Mouse (Mus musculus) testis, postnatal 14 days (tissue): ENCODE data around the gene Rnase4.

Experiments
- DNase-seq: peaks from one replicate; pipeline ENCODE4 v3.0.0; 2021; ENCODE audit warnings: low spot score

Gene Rnase4

DNA sequence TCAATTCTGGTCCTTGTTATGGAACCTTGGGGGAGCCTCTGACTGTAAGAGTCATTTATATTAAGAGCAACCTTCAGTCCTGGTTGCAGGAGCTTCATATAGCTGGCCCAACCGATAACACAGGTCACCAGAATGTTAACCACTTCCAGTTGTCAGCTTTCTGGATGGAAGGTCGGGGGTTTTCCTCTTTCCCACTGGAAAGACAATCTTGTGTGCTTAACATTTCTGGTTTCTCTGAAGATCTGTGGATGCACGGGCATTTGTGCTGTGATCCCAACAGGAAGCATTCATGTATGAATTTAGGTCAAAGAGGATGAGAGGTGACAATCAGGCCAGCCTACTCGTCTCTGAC lies 38.7 kb downstream of the Rnase4 start:
- DNase-seq, result no peak

DNA sequence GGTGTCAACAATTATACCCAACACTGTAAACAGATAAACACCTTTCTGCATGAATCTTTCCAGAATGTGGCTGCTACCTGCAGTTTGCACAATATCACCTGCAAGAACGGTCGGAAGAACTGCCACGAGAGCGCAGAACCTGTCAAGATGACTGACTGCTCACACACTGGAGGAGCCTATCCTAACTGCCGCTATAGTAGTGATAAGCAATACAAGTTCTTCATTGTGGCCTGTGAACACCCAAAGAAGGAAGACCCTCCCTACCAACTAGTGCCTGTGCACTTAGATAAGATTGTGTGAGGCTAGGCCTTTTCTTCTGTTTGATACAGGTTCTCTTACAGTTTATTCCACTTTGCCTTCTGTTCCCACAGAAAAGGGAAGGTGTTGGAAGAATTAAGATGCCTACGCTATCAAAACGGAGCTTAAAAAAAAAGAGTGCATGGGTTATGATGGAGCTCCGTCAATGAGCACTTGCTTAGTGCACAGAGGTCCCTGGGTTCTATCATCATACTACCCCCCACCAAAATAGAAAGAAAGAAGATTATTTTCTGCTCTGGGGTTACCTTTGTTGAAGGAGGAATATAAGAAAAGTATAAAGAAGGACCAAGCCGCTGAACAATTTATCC lies 39.6 kb downstream of the Rnase4 start:
- no peak for DNase-seq

DNA sequence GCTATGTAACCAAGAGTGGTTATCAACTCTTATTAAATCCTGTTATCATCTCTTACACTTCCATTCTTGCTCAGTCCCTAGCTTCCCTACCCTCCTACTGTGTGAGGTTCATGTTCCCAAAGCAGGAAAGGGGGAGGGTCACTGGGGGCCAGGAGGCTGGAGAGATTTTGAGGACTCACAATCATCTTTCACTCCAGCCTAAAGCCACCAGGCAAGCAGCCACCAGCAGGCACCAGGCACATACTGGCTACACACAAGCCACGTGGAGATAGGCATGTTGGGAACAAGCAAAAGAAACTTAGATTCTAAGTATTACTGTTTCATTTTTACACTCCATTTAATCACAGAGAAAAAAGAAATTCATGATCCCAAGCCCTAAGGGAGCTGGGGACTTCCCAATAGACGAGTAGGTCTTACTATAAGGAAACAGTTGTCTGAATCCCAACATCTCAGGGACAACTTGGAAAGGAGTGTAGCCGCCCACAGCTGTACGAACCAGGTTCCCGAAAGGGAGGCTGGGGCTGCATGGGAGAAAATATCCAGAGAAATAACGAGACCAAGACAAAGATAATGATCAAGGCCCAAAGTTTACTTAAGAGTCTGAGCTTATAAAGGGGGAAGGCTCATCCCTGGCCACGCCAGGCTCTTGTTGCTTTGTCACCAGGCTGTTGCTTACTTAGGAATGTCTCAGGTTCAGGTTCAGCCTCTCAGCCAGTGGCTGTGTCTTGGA lies 40.4 kb downstream of the Rnase4 start:
- no peak for DNase-seq

GRCm38 (mm10) chr14:51132372-51132771 lies 41.5 kb downstream of the Rnase4 start:
- no peak for DNase-seq

DNA sequence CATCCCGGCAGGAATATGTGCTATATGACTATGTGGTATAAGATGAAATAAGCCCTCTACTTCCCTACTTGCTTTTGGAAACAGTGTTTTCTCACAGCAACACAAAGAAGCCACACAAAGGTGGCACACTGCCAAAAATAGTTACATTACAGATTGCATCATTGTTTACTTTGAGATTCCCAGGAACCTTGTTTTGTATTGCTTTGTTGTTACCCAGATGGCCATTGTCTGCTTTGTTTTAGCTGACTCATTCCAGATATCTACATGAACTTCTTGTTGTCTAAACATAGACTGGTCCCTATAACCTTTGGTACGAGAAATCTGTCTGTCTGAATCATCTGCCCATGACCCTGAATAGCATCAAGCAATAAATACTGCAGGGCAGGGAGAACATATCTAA lies 49.5 kb downstream of the Rnase4 start:
- no peak for DNase-seq

- DNase-seq, result no peak
Measured at GRCm38 (mm10) chr14:51142119-51142518, 51.2 kb downstream of the Rnase4 start.

- no peak for DNase-seq
Measured at GRCm38 (mm10) chr14:51142568-51142967, 51.7 kb downstream of the Rnase4 start.

DNA sequence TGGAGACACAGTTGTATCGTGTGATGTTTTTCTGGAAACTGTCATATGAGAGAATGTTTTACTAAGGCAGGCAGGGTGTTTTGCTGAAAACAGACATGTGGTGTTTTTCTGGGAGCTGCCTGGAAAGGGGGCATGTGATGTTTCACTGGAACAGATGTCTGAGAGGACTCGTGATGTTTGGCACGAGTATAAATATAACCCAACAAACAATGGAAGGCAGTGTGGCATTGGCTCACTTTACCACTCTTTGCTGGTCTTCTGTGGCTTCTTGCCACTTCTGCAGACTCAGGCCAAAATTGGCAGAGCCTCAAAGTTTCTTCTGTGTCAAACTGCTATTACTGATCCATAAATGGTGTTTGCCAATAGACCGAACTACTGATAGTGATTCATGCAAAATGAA lies 52.4 kb downstream of the Rnase4 start:
- no peak for DNase-seq

GRCm38 (mm10) chr14:51143937-51144336 lies 53.1 kb downstream of the Rnase4 start:
- no peak for DNase-seq

GRCm38 (mm10) chr14:51144451-51144850 lies 53.6 kb downstream of the Rnase4 start:
- no peak for DNase-seq

- DNase-seq, result no peak
Measured at GRCm38 (mm10) chr14:51145521-51145920, 54.6 kb downstream of the Rnase4 start.

DNA sequence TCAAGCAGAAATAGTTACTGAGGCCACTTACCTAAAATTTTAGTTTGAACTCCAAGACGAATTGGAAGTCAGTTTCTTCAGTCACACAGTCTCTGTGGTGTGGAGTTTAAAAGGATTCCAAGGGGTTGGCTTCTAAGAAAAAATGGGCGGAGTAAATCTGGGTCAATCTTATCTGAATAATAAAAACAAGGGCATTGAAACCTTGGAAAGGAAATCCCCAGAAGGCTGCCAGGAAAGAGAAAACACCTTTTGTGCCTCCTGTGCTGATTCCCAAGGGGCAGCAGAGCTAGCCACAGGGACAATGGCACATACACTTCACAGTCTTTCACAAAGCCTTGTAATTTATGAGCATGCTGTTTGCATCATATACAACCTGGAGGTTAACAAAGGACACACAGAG lies 55.8 kb downstream of the Rnase4 start, which contains the start of gene Rnase1:
TSS of gene Rnase1 (minus strand) at position 101 of the 400 bp plus-strand sequence.
- no peak for DNase-seq

DNA sequence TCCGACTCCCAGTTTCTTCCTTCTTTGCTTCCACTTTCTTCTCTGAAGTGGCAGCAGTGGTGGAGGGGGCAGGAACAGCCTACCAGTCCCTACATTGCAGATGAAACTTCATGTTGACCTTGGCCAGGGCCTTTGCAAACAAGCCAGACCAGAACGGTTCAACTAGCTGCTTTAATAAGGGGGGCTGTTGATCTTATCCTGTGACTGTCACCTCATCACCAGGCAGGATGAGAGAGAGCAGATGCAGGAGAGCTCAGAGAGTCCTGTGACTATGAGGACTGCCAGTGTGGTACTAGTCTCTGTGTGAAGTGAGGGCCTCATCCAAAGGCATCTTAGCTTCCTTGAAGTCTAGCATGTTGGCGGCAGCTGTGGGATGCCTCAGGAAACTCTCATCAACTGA lies 57.1 kb downstream of the Rnase4 start:
- DNase-seq, result no peak

DNA sequence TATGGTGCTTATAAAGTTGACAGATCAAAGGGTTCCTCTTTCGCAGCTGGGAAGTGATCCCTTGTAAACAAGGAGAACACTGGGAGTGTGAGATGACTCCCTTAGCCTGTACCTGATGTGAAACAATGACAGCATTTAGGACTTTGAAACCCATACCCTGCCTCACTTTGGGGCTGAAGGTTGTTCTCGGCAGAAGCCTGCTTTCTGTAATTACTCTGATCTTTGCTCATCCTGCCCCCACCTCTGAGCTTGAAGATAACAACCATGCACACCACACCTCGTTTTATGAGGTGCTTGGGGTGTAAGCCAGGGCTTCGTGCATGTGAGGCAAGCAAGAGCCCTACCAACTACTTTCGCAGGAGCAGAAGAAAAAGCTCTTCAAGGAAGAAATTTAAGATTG lies 58.3 kb downstream of the Rnase4 start:
- DNase-seq, result no peak

DNA sequence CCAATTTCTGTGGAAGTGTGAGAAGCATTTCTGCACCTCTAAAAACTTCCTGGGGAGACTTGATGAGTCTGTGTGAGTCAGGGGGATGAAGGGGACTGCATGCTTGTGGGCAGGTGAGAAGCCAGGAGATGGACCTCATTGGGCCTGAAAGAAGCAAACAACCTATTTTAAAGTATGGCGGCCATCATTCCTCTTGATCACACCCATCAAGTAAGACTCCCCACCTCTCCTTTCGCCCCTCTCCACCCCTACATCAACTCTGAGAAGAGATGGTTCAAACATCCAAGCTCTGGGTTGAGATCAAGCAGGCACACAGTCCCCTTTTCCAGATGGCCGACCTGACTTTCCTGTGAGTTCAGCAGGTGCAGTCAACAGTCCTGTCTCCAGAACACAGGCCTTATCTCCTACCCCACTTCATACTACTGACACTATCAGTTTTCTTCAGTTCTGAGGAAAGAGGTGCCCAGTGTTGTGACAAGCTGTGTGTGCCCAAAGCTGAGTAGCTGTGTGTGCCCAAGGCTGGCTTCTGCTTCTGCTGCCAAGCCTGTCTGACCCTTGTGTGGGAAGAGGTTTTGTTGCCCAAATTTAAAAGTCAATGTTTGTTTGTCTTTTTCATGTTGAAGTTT lies 59.4 kb downstream of the Rnase4 start:
- no peak for DNase-seq

GRCm38 (mm10) chr14:51152249-51152870 lies 61.5 kb downstream of the Rnase4 start:
- DNase-seq, result no peak
